Mouse (Mus musculus): ENCODE data around the gene Primpol.

The Primpol gene

DNA sequence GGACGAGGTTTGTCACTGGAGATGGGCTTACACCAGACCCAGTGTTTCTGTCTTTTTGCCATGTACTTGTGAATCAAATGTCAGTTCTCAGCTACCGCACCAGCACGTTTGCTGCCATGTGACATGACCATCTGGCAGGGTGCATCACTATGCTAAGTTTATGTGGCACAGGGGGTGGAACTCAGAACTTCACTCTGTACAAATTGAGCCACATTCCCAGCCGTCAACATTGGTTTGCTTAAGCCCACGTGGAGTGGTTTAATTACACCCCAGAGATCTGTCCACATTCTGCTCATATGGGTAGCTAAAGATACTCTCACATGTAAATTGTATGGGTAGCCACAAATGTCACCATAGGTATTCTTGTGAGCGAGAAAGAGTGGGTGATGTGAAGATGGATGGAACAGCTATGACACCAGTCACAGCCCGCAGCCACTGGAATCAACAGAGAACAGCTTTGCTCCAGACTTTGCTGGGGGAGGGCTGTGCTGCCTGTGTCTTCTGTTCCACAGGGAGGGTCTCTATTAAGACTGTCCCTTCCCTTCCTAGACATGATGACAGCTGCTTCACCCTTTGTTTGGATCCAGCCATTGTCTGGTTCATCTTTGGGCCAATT, 50.0 kb downstream of the Primpol start:
- intact Hi-C loops (cut with DNase I), result no loop called here

DNA sequence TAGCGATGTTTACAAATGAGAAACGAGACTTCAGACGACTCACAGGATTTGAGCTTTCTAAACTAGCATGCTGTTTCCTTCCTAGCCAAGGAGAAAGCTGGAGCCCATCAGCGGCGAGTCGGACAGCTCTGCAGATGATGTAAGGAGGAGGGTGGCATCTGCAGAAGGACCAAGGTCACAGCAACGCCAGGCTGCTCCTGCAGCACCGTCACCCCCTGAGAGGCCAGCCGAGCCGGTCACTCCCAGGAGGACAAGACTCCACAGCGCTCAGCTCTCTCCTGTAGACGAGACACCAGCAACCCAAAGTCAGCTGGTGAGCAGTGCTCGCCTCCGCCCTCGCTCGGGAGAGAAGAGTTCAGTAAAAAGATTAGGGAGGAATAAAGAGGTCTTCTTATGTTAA, 54.7 kb downstream of the Primpol start:
- intact Hi-C loops (cut with DNase I), result loop anchor here (5.0 kb wide), 1 partner anchor 390 kb away; no protein-coding TSS in a partner anchor

DNA sequence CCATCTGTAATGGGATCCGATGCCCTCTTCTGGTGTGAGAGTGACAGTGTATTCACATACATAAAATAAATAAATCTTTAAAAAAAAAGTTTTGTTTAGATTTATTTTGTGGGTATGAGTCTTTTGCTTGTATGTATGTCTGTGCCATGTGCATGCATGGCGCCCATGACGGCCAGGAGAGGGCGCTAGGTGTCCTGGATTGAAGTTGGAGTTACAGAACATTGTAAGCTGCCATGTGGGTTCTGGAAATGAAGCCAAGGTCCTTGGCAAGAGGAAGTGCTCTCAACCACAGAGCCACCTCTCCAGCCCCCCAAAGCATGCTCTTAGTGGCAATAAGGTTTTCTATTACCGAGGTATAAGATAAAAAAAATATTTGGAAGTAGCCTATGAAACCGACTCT, 57.6 kb downstream of the Primpol start:
- intact Hi-C loops (cut with DNase I), result no loop called here

DNA sequence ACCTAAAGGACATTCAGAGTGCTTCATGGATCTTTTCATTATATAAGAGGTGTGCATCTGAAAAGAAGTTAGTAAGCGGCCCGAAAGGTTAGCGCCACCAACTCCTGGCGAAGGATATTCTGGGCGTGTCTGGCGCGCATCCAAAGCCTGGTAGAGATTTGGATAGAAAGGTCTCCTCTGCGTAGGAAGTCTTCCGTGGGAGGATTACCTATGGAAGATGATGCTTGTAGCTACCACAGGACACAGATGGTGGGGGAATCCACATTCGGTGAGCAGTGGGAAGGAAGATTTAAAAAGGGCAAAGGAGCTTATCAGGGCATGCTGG, 64.6 kb downstream of the Primpol start:
- intact Hi-C loops (cut with DNase I), result no loop called here

DNA sequence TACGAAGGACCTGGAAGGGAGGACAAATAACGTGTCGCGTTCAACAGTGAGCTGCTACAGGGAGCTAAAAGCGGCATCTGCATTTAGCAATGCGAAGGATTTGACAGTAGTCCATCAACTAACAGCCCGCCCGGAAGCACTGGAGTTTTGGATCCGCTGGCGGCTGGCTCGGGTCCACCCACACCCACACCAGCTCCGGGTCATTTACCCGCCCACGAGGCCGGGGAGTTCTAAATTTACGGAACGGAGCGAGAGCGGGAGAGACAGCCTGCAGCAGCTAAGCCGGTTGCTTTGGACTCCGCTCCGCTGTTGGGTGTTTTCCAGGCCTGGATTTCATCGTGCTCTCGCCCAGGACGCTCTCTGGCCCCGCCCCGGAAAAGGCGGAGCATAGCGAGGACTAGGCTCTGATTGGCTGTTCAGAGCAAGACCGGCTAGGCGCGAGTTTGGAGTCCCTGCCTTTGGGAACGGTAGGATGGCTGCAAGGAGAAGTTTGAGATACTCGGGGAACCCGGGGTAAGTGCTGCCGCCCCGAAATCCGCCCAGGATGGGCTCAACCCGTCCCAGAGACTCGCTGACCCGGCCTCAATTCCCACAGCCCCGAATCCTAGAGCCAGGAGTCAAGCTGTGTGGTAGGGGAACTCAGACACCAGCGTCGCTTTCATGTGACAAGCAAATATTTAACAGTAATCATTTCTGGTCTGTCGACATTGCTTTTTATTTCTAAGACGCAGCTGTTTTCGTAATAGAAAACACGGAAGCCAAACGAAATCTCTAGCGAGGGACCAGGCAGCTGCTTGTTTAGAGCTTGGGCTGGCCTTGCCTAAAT, 65.2 kb downstream of the Primpol start, which contains the start of gene Cenpu:
Gene Cenpu (plus strand): TSS at position 414 of the 826 bp plus-strand sequence.
- intact Hi-C loops (cut with DNase I), result no loop called here

DNA sequence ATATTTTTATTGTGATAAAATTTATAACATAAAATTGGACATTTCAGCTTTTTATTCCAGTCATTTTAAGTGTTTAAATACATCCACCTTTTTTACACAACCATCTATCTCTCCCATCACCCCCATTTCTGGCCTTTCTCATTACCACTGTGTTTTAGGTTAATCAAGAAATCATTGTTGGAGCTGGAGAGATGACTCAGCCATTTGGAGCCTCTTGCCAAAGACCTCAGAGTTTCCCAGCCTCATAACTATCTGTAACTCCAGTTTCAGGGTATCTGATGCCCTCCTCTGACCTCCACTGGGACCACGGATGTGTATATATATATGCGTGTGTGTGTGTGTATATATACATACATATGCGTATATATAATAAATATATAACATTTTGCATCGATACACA, 66.0 kb downstream of the Primpol start:
- intact Hi-C loops (cut with DNase I), result no loop called here

DNA sequence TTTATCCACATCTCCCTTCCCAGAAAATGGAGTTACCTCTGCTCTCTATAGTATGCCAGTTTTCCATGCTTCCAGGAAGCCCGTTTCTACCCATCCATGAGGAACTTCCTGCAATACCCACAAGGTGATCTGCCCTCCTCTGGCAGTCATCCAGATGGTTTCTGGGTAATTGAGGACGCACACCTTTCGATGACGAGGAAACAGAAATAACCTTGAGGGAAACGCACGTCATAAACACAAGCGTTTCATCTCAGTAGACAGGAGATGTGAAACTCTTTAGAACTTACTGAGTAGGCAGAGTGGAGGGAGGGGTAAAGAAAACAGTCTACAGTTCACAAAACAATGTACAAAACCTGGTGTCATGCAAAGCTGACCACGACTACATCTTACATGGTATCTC, 67.0 kb downstream of the Primpol start:
- intact Hi-C loops (cut with DNase I), result no loop called here

DNA sequence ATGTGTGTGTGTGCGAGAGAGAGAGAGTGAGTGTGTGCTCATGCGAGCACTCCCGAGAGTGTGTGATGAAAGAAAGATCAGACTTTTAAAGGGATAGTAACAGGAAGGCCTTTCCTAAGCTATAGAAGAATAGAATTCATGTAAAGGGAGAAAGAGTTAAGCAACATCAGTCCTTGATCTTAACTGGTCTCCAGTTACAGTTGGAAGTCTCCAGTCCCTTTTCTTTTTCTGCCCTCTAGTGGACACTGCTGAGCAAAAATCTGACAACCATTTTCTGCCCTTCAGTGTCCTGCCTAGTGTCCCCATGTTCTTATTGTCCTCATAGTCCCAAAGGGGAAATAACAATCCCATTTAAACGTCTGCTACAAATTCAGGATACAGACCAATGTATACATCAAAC, 69.8 kb downstream of the Primpol start:
- intact Hi-C loops (cut with DNase I), result loop anchor here (2.0 kb wide), 2 partner anchors 236 to 306 kb away; no protein-coding TSS in a partner anchor

DNA sequence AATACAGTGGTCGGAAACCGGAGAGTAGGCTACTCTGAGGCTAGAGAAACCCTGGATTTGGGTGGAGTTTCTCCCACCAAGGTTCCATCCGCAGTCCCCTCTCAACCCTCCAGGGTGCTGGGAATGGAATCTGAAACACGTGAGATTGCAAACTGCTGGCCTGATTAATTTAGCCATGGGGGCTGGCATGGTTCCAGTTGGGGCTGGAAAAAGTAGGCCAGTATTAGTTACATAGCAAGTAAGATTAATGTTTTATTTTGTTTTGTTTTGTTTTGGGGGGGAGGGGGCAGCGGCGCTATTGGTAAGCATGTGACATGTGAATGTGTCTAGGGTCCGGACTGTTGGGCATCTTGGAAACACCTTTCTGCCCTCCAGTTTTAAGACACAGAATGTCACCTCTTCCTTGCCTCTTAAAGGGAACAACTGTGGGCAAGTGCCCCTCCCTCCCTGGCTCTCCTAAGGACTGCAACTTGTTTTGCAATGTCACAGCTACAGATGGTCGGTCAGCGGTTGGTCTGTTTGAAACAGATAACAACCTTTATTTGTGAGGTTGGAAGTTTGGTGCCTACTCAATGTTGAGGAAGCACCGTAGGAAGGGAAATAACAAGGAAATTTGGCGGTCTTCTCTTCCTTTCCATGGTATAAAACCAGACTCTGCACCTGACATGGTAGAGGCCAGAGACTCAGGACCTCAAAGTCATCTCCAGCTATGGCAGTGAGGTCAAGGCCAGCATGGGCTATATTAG, 70.4 kb downstream of the Primpol start:
- intact Hi-C loops (cut with DNase I), result loop anchor here (2.0 kb wide), 2 partner anchors 236 to 306 kb away; no protein-coding TSS in a partner anchor

DNA sequence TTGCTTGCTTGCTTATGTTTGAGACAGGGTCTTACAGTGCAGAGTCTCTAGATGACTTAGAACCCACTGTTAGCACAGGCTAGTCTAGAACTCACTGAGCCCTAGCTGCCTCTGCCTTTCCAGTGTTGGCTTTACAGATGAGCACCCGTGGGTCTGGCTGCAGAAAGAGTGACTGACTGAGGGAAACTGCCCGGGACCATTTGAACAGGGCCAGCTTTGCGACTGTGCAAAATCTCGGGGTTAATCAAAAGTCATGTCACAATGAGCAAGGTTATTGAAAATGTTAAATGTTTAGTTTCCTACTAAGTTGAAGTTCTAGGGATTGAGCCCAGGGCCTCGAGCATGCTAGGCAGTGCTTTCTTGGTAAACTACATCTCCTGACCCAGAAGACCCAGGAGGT, 71.2 kb downstream of the Primpol start:
- intact Hi-C loops (cut with DNase I), result loop anchor here (2.0 kb wide), 2 partner anchors 235 to 305 kb away; no protein-coding TSS in a partner anchor

DNA sequence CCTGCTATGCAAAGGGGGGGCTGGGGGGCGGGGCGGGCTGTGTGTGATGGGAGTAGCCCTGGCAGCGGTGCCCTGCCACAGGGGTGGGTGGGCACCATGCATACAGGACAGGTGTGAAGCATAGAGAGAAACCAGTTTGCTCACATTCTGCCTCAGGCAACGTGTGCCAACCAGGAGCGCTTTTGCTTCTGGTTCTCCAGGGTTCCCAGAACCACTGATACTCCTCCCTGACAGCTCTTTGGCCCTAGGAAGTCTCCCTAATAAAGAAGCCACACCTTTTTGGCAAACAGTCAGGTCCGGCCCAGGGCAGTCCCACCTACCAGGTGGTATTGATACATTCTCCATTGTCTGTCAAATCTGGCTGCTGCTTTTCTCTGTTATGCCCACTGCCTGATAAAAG, 73.3 kb downstream of the Primpol start:
- intact Hi-C loops (cut with DNase I), result no loop called here

DNA sequence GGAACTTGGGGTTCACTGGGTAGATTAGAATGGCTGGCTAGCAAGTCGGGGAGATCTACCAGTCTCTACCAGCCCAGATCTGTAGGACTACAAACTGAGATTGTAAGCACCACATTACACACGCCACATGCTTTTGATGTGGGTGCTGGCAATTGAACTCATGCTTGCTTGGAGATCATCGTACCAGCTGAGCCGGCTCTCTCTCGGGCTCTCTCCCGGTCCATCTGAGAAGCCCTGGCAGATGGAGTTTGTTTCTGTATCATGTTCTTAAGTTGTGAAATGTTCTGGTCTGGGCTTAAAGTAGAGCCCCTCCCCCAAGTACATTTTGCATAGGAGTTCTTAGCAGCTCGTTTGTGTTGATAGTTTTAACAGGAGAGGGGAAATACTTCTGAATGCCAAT, 73.8 kb downstream of the Primpol start:
- intact Hi-C loops (cut with DNase I), result no loop called here

DNA sequence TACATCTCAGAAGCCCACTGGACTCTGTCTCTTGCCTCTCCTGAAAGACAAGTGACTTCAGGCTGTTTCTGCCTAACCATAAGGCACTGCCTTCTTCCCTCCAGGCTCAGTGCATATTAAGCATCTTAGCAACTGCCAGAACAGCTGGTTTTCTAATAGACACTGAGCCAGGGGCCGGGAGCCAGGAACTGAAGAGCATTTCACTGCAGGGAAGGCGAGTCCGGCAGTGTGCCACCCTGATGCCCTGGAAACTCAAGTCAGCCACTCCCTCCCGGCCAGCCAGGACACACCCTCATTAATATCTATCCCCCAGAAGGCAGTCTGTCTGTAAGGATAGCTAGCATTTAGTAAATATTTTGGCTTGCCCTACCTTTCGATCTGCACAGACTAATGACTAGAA, 77.3 kb downstream of the Primpol start:
- intact Hi-C loops (cut with DNase I), result no loop called here

DNA sequence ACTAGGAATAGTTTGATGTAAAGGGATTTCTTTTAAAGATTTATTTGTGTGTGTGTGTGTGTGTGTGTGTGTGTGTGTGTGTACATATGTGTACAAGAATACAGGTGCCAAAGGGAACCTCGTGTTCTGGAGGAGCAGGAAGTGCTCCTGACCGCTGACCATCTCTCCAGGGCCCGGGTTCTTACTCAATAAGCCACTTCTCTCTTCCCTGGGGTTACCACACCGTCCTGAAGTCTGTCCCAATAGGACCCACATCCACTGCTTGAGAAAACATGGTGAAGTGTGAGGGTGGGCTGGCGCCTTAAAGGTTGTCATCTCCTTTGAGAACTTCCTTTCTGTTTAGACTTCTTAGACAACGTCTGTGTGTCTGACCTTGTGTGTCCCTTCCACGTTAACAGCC, 83.1 kb downstream of the Primpol start:
- intact Hi-C loops (cut with DNase I), result no loop called here

DNA sequence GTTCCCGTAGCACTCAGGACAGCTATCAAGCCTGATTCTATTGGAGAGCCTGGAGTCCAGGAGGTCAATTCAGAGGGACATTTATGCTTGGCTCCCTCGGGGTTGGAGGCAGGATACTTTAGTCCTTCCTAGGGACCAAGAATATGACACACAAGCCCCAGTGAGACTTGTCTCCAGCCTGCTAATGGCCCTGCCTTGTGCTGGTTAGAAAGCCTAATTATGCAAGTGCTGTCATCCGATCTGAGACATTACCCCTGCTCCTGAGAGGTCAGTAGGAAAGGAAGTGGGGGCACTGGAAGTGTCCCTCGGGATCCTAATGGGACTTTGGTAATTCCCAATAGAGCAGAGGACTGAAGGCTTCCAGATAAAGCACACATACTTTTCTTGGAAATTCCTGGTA, 86.5 kb downstream of the Primpol start:
- intact Hi-C loops (cut with DNase I), result no loop called here

DNA sequence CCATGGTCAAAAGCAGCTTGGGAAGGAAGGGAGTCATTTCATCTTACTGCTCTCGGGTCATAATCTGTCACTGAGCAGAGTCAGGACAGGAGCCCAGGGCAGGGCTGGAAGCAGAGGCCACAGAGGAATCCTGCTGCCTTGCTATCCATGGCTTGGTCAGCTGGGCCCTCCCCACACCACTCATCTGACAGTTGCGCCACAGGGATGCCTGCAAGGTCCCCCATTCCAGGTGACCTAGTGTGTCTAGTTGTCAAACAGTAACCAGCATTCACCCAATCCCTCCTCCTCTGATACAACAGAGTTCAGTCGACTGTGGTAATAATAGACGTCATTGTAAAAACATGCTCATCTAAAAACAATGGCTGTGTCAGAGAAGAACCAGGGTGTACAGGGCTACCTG, 87.5 kb downstream of the Primpol start:
- intact Hi-C loops (cut with DNase I), result no loop called here

DNA sequence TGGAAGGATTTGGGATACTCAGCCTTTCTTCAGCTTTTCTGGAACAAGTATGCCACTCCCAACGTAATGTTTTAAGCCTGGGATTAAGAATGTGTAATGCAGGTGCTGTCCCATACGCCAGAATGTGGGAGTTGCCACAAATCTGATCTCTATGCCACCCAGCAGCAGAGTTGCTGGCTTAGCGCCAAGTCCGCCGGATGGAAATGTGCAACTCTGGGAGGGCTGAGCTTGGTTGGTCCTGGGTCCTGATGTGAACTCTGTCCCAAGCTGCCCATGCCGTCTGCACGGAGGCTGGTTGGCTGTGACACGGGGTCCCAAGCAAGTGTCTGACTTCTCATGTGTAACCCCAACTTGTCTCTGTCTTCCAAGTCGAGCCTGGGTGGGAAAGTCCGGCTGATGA, 90.2 kb downstream of the Primpol start:
- intact Hi-C loops (cut with DNase I), result no loop called here

DNA sequence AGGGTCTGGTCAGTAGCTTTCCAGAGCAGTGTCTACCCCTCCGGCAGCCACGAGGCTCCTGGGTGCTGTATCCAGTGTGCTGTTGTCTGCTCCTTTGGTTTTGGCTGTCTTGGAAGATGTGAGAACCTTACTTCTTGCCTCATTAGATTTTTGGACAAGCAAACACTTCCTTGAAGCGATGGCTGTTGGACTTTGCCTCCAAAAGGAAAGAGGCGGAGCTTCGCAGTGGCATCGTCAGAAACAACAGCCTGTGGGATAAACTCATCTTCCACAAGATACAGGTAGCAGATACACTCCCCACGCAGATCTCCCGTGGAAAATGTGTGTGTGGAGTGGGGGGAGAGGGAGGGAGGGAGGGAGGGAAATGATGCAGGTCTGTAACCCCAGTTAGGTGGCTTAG, 90.9 kb downstream of the Primpol start:
- intact Hi-C loops (cut with DNase I), result no loop called here
